20 mouse cellular contexts compared by ENCODE assay signal in the genomic region with DNA sequence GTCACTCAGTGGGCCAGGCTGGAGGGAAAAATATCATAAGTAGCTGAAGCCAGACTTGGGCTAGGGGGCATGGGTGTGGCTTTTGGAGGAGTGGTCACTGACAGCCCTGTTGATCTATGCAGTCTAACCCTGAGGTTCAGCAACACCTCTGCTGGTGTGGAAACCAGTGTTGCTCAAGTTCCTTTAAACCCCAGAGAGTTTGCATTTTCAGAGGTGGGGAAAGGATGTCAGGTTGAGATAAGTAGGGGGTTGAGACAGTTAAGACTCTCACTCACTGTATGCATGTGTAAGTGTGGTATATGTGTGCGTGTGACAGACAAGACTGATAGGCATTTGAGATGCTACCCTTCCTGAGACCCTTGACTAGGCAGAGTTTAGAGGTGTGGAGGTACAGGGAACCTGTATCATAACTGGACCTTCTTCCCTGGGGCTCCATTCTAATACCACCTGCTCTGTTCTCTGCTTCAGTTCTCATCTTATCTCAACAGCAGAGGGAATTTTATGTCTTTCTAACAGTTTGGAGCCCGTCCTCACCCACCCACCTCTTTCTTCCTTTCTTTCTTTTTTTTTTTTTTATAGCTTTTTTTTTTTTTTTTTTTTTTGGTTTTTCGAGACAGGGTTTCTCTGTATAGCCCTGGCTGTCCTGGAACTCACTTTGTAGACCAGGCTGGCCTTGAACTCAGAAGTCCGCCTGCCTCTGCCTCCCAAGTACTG. TPM values are rescaled to one million over a fixed set of nuclear protein-coding genes. Genes with fewer than 3 reads are reported as not detected.
DNase-seq lines count a peak whose midpoint lies in the region; ATAC-seq and TF ChIP-seq lines count a peak whose summit lies in the region.
"Had no signal": no experiment of that assay in that cellular context is flagged by ENCODE, and none has a peak within 500 bp of the region (broad histone marks: within the 10 kb centered on the region; RNA-seq: fewer than 3 reads in every experiment).

No protein-coding gene starts in this region.

- ATAC-seq in liver, embryonic 11.5 days (replicated peaks; ENCODE audit: low FRiP score), result peak; percentile 84
- peak; percentile 96 for ATAC-seq in megakaryocyte, adult 5-6 weeks (ENCODE audit: poor library complexity, severe bottlenecking)
- ATAC-seq: forebrain, postnatal 0 days had no signal

- DNase-seq in liver, embryonic 11.5 days (ENCODE audit: low spot score), result no peak
- no peak for DNase-seq in left cerebral cortex, postnatal 14 days (ENCODE audit: low spot score in 2 of 2)
- DNase-seq in thymus, postnatal 0 days (ENCODE audit: low spot score), result no peak
- DNase-seq in cerebellum, postnatal 10 days, result no peak
- DNase-seq in layer of hippocampus, adult 2 months (ENCODE audit: low spot score in 2 of 2), result no peak
- DNase-seq: adrenal gland, adult 2 months; cerebellum, adult 11 months; cerebellum, postnatal 14 days; forebrain, postnatal 0 days; heart, postnatal 14 days; midbrain, embryonic 14.5 days; right cerebral cortex, postnatal 25 days; thymus, adult 18-20 months had no signal

- H3K4me1 ChIP-seq in bone marrow, adult 2 months (ENCODE audit: control insufficient read depth, insufficient read depth, low read length), result peaks cover 2% of the 10 kb centered on the region
- peaks cover 10% of the 10 kb centered on the region; the same call in 1 of the 2 replicates for H3K4me1 ChIP-seq in liver, embryonic 11.5 days (replicated peaks; ENCODE audit: control insufficient read depth, insufficient read depth, low read length)
- H3K4me1 ChIP-seq: embryonic facial prominence, embryonic 15.5 days; hindbrain, embryonic 13.5 days; limb, embryonic 13.5 days; lung, embryonic 15.5 days had no signal

- no peaks in the 10 kb centered on the region for H3K9me3 ChIP-seq in liver, embryonic 11.5 days (ENCODE audit: control insufficient read depth, low read length)
- H3K9me3 ChIP-seq: embryonic facial prominence, embryonic 15.5 days; heart, embryonic 12.5 days; hindbrain, embryonic 13.5 days; limb, embryonic 13.5 days; lung, embryonic 15.5 days had no signal

- H3K27me3 ChIP-seq in liver, embryonic 11.5 days (replicated peaks; ENCODE audit: control insufficient read depth, insufficient read depth, low read length), result no peaks in the 10 kb centered on the region
- H3K27me3 ChIP-seq: embryonic facial prominence, embryonic 15.5 days; heart, embryonic 12.5 days; hindbrain, embryonic 13.5 days; limb, embryonic 13.5 days; lung, embryonic 15.5 days had no signal

- H3K4me3 ChIP-seq in bone marrow, adult 2 months (replicated peaks; ENCODE audit: control insufficient read depth, low read depth, low read length), result no peak overlapping the region
- no peak overlapping the region for H3K4me3 ChIP-seq in liver, embryonic 11.5 days (ENCODE audit: low read depth, low read length)
- no peak overlapping the region for H3K4me3 ChIP-seq in layer of hippocampus, adult 2 months
- H3K4me3 ChIP-seq: embryonic facial prominence, embryonic 15.5 days; heart, embryonic 12.5 days; hindbrain, embryonic 13.5 days; limb, embryonic 13.5 days; lung, embryonic 15.5 days had no signal

- intact Hi-C loops in left cerebral cortex, postnatal 14 days (cut with DNase I), result no loop called here

- TF ChIP-seq POLR2A in bone marrow, adult 2 months (IDR thresholded peaks at IDR 0.05; ENCODE audit: borderline replicate concordance, control insufficient read depth, low read depth, low read length), result no peak

- no peak overlapping the region for H3K4me2 ChIP-seq in liver, embryonic 11.5 days
- H3K4me2 ChIP-seq: embryonic facial prominence, embryonic 15.5 days; heart, embryonic 12.5 days; hindbrain, embryonic 13.5 days; limb, embryonic 13.5 days; lung, embryonic 15.5 days had no signal

- no peak overlapping the region for H3K9ac ChIP-seq in liver, embryonic 11.5 days (ENCODE audit: low read depth, low read length)
- H3K9ac ChIP-seq: embryonic facial prominence, embryonic 15.5 days; forebrain, postnatal 0 days; heart, embryonic 12.5 days; hindbrain, embryonic 13.5 days; limb, embryonic 13.5 days; lung, embryonic 15.5 days had no signal

- peak overlapping the region; percentile 96 for H3K27ac ChIP-seq in bone marrow, adult 2 months (ENCODE audit: control insufficient read depth, insufficient read depth, low read depth, low read length, poor library complexity)
- peak overlapping the region; percentile 38 for H3K27ac ChIP-seq in liver, embryonic 11.5 days (ENCODE audit: low read depth, low read length)
- H3K27ac ChIP-seq in layer of hippocampus, adult 2 months, result no peak overlapping the region
- H3K27ac ChIP-seq: embryonic facial prominence, embryonic 15.5 days; hindbrain, embryonic 13.5 days; limb, embryonic 13.5 days; lung, embryonic 15.5 days had no signal

- 34% methylated on average over 3 of the region's 4 CpGs for WGBS in bone marrow, adult 2 months
- WGBS in liver, embryonic 11.5 days, result 46% methylated on average over 3 of the region's 4 CpGs

- no peaks in the 10 kb centered on the region for H3K36me3 ChIP-seq in liver, embryonic 11.5 days (ENCODE audit: control insufficient read depth, insufficient read depth, low read length)
- H3K36me3 ChIP-seq: embryonic facial prominence, embryonic 15.5 days; heart, embryonic 12.5 days; hindbrain, embryonic 13.5 days; limb, embryonic 13.5 days; lung, embryonic 15.5 days had no signal

- no peak for TF ChIP-seq CTCF in bone marrow, adult 2 months (IDR thresholded peaks at IDR 0.05; ENCODE audit: control insufficient read depth, insufficient read depth, low read length)
- TF ChIP-seq CTCF in layer of hippocampus, adult 2 months (conservative IDR thresholded peaks at IDR 0.05), result no peak

RNA-seq across cellular contexts. Expression of a gene that starts 20.0 kb away (rescaled TPM):
- polyA plus RNA-seq in bone marrow, adult 2 months (2011; ENCODE audit: insufficient read depth, insufficient read length, low replicate concordance, missing spikeins), result 19.3 and 33.0 TPM in 2 replicates
- polyA plus RNA-seq in liver, embryonic 11.5 days (2014; fragmentation: Nextera tagmentation; extraction: Ambion mirVana), result 111 and 113 TPM in 2 replicates
- total RNA-seq in megakaryocyte, adult 5-6 weeks (2015), result 43.1 and 60.4 TPM in 2 replicates
- total RNA-seq in megakaryocyte, adult 5-6 weeks (2017), result 22.4 and 28.3 TPM in 2 replicates
- 10 to 100 TPM; 61.3 to 64.0 TPM for total RNA-seq in left cerebral cortex, postnatal 14 days (2021)
- polyA plus RNA-seq in thymus, postnatal 0 days (2015; fragmentation: Nextera tagmentation; extraction: Ambion mirVana), result 68.8 and 74.8 TPM in 2 replicates
- total RNA-seq in layer of hippocampus, adult 2 months (2021), result 10 to 100 TPM; 43.6 to 51.8 TPM

RNA-seq across cellular contexts. Expression of a gene that starts 27.5 kb away (rescaled TPM):
- 30.2 and 41.6 TPM in 2 replicates for polyA plus RNA-seq in bone marrow, adult 2 months (2011; ENCODE audit: insufficient read depth, insufficient read length, low replicate concordance, missing spikeins)
- 76.7 and 78.0 TPM in 2 replicates for polyA plus RNA-seq in liver, embryonic 11.5 days (2014; fragmentation: Nextera tagmentation; extraction: Ambion mirVana)
- total RNA-seq in megakaryocyte, adult 5-6 weeks (2015), result 21.3 and 22.2 TPM in 2 replicates
- total RNA-seq in megakaryocyte, adult 5-6 weeks (2017), result 42.8 and 44.8 TPM in 2 replicates
- total RNA-seq in left cerebral cortex, postnatal 14 days (2021), result 10 to 100 TPM; 34.9 to 37.3 TPM
- polyA plus RNA-seq in thymus, postnatal 0 days (2015; fragmentation: Nextera tagmentation; extraction: Ambion mirVana), result 41.7 and 42.7 TPM in 2 replicates
- total RNA-seq in layer of hippocampus, adult 2 months (2021), result 10 to 100 TPM; 24.8 to 28.9 TPM

RNA-seq across cellular contexts. Expression of a gene that starts 45.4 kb away (rescaled TPM):
- 0.68 and 1.3 TPM in 2 replicates for polyA plus RNA-seq in bone marrow, adult 2 months (2011; ENCODE audit: insufficient read depth, insufficient read length, low replicate concordance, missing spikeins)
- 2.2 and 2.8 TPM in 2 replicates for polyA plus RNA-seq in liver, embryonic 11.5 days (2014; fragmentation: Nextera tagmentation; extraction: Ambion mirVana)
- total RNA-seq in megakaryocyte, adult 5-6 weeks (2015), result 0.93 TPM in 1 of 2 replicates, not detected in the other
- 0.11 TPM in 1 of 2 replicates, not detected in the other for total RNA-seq in megakaryocyte, adult 5-6 weeks (2017)
- 10 to 100 TPM; 27.9 to 28.5 TPM for total RNA-seq in left cerebral cortex, postnatal 14 days (2021)
- 2.0 and 2.1 TPM in 2 replicates for polyA plus RNA-seq in thymus, postnatal 0 days (2015; fragmentation: Nextera tagmentation; extraction: Ambion mirVana)
- total RNA-seq in layer of hippocampus, adult 2 months (2021), result 10 to 100 TPM; 23.6 to 24.5 TPM

Comparison
In these comparisons a context has a peak if more than half of its experiments do, and no peak if none do; other contexts are left out.
1. RNA of a gene that starts 45.4 kb away (total RNA-seq): 27.9 to 28.5 TPM in left cerebral cortex, postnatal 14 days and 23.6 to 24.5 TPM in layer of hippocampus, adult 2 months; 0.11 to 0.93 TPM in megakaryocyte, adult 5-6 weeks; every median in the first group is over 10 times any median in the second.